Mouse (Mus musculus) cerebellum, adult 2 months (tissue): ENCODE results near the gene Serpina6.

Experiments
- CTCF ChIP-seq: fragments of 200-500 bp; IDR thresholded peaks from 2 replicates; pipeline ENCODE4 v1.5.1; 2011; ENCODE audit warnings: low read depth, mild to moderate bottlenecking, control low read depth, low read length, moderate library complexity, borderline replicate concordance; ENCODE audit not compliant: insufficient read depth
- POLR2A ChIP-seq: fragments of 200-500 bp; IDR thresholded peaks from 2 replicates; pipeline ENCODE4 v1.6.1; 2011; ENCODE audit warnings: low read length, control low read depth, borderline replicate concordance; ENCODE audit not compliant: insufficient read depth

DNA sequence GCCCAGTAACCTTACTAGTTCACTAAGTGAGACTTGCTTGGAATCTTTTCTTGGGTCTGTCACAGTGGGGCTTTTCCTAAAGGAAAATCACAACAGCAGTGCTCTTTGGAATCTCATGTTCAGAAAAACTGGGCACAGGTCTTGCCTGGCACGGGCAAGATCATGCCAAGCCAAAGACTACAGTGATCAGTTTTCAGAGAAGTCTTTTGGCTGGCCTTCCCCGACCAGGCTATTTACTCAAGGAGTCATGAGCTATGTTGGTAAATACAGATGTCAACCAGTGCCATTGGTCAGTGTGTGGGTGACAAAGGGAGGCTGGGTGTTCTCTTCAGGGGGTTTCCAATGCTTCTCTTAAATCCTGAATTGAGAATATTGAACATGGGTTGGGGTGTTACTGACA is 2.2 kb upstream of the Serpina6 start:
- no peak for TF ChIP-seq CTCF
- no peak for TF ChIP-seq POLR2A
